Mouse (Mus musculus): Measurements from ENCODE around the gene Olfr1410. TPM values are rescaled to one million over a fixed set of nuclear protein-coding genes. Genes with fewer than 3 reads are reported as not detected.

Gene Olfr1410
- polyA plus RNA-seq, 1 experiment from 2014 or later: not detected

DNA sequence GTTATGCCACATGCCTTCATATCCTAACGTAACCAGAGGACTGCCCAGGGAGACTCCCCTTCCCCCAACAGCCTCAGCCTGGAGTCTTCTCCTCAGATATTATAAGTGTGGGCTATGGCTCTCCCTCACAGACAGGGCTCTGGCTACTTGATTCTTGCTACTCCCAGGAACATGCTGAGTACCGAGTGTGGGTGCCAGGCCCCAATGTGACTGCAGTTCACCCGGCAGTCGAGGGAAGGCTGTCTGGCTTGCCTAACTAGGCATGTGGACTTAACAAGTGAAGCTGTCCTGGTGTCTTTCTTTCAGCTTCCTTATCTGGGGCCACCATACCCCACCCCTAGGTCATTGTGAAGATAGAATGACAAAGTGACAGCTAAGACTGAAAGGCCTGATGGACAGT, 38.1 kb downstream of the Olfr1410 start:
- DNase-seq (ENCODE audit: low spot score): no peak
- Histone ChIP-seq H3K27ac (replicated peaks) (no peak overlapping the region), H3K36me3 (replicated peaks) (peaks cover 16% of the 10 kb centered on the region), H3K4me1 (peaks cover 35% of the 10 kb centered on the region), H3K4me3 (no peak overlapping the region), H3K9me3 (no peaks in the 10 kb centered on the region), H3K27me3 (replicated peaks; ENCODE audit: low read depth, poor library complexity, severe bottlenecking) (peaks cover 9% of the 10 kb centered on the region)
- 89% methylated on average over 4 of the region's 4 CpGs for WGBS

DNA sequence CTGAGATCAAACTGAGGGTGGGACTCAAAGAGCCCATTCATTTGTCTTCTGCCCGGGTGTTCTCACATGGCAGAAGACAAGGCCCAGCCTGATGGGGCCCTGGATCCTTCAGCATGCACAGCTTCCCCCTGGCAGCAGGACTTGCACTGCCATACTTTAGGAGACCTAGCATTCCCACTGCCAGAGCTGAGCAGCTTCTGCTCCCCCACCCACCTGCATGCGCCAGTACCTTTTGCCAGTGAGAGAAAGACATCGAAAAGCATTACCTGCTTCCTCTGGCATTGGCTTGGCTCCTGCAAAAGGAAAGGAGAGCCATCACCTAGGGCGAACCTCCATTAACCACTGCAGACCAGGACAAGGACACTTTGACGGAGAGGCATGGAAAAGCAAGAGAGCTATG, 39.3 kb downstream of the Olfr1410 start:
- H3K9me3 ChIP-seq: no peaks in the 10 kb centered on the region
- H3K27ac ChIP-seq (replicated peaks): no peak overlapping the region
- peaks cover 9% of the 10 kb centered on the region for H3K27me3 ChIP-seq (replicated peaks; ENCODE audit: low read depth, poor library complexity, severe bottlenecking)
- H3K4me3 ChIP-seq: no peak overlapping the region
- peaks cover 33% of the 10 kb centered on the region for H3K4me1 ChIP-seq
- no peak for DNase-seq (ENCODE audit: low spot score)
- H3K36me3 ChIP-seq (replicated peaks): peaks cover 3% of the 10 kb centered on the region
- WGBS: 74% methylated on average over 5 of the region's 5 CpGs

DNA sequence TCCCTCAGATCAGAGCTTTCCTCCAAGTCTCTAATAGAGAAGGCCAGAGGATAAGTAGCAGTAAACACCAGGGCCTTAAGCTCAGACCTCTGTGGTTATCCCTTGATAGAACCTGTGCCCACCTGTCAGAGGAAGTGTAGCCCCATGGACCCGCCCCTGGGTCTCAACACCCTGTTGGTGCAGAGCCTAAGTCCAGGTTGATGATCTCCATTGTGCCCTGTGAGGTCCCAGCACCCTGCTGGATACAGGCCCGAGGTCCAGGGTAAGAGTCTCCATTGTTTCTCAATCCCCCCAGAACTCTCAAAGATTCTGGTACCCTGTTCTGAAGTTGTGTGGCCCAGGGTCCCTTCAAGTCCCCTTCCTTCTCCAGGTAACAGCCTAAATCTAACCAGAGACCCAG, 40.5 kb downstream of the Olfr1410 start:
- Histone ChIP-seq H3K9me3 (no peaks in the 10 kb centered on the region), H3K4me1 (peaks cover 25% of the 10 kb centered on the region), H3K36me3 (replicated peaks) (no peaks in the 10 kb centered on the region), H3K27me3 (replicated peaks; ENCODE audit: low read depth, poor library complexity, severe bottlenecking) (peaks cover 11% of the 10 kb centered on the region), H3K27ac (replicated peaks) (no peak overlapping the region), H3K4me3 (no peak overlapping the region)
- WGBS: 61% methylated on average over 2 of the region's 2 CpGs
- no peak for DNase-seq (ENCODE audit: low spot score)

DNA sequence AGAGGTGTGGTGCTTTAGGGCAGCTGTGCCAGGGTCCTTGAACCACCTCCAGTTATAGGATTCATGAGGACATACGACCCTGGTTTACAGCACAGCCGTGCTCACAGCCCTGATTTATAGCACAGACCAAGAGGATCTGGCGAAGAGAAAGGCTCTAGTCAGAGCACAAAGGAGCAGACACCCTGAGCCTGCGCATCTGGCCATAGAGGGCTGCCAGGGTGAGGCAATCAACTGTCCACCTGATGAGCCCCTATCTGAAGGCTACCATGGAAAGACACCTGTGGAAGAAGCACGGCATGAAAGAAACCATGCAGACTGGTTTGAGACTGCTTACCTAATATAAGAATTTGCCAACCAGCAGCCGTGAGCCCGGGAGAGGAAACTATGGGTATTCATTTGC, 41.0 kb downstream of the Olfr1410 start:
- no peak for DNase-seq (ENCODE audit: low spot score)
- H3K4me1 ChIP-seq: peaks cover 23% of the 10 kb centered on the region
- no peaks in the 10 kb centered on the region for H3K36me3 ChIP-seq (replicated peaks)
- no peaks in the 10 kb centered on the region for H3K9me3 ChIP-seq
- H3K27me3 ChIP-seq (replicated peaks; ENCODE audit: low read depth, poor library complexity, severe bottlenecking): peaks cover 14% of the 10 kb centered on the region
- no peak overlapping the region for H3K4me3 ChIP-seq
- no peak overlapping the region for H3K27ac ChIP-seq (replicated peaks)
- WGBS: 85% methylated on average over 7 of the region's 7 CpGs

DNA sequence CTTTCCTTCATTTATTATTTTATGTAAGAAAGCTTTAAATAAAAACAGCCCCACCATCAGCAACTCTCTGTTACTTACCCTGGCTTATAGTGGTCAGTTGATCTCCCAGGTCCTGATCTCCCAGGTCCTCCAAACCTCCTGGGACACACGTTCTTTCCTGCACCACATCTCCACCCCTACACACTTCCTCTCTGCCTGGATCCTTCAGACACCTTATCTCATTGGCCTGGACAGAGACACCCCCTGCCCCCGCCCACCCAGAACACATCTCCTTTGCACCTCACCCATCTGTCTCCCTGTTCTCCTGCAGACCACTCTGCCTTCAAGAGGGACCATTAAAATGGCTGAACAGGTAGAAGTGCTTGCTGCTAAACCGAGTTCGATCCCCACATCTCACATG, 41.4 kb downstream of the Olfr1410 start:
- DNase-seq (ENCODE audit: low spot score): no peak
- H3K4me3 ChIP-seq: no peak overlapping the region
- no peak overlapping the region for H3K27ac ChIP-seq (replicated peaks)
- H3K36me3 ChIP-seq (replicated peaks): no peaks in the 10 kb centered on the region
- H3K27me3 ChIP-seq (replicated peaks; ENCODE audit: low read depth, poor library complexity, severe bottlenecking): peaks cover 14% of the 10 kb centered on the region
- H3K4me1 ChIP-seq: peaks cover 22% of the 10 kb centered on the region
- H3K9me3 ChIP-seq: no peaks in the 10 kb centered on the region
- WGBS: 72% methylated on average over 4 of the region's 4 CpGs

DNA sequence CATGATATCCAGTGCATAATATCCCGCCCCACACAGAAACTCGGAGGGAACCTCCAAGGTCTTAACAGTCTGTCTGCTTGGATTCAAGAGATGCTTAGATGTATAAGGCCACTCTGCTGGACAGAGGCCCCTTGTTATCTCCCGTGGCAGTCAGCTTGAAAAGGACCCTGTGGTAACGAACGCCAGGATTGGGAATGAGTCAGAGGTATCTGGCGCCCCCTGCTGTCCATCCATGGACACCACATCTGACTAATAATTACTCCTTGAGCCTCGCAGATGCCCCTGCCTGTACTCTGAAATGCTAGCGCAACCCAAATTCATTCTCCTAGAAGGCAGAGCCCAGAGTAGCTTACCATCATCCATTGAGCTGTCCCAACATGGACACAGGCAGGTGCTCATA, 42.2 kb downstream of the Olfr1410 start:
- Histone ChIP-seq H3K27ac (replicated peaks) (no peak overlapping the region), H3K4me3 (no peak overlapping the region), H3K4me1 (peaks cover 15% of the 10 kb centered on the region), H3K36me3 (replicated peaks) (no peaks in the 10 kb centered on the region), H3K9me3 (no peaks in the 10 kb centered on the region), H3K27me3 (replicated peaks; ENCODE audit: low read depth, poor library complexity, severe bottlenecking) (peaks cover 14% of the 10 kb centered on the region)
- WGBS: 6% methylated on average over 8 of the region's 8 CpGs
- peak; percentile 89 for DNase-seq (ENCODE audit: low spot score)

DNA sequence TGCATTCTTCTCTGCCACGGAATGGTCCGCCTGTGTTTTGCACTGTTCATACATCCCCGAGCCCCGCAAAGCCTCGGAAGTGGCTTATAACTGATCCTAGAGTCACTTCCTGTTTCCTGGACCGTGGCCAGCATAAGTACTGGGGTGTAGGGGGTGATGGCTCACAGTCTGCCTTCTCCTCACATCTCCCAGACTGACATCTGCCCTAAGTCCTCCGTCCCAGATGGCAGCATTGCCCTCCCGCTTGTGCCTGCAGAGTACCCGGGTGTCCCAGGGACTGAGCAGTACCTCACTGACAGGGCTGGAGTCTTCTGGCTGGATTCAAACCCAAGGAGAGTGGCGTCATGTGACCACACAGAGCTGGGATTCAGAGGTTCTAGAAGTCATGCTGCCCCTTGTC, 42.6 kb downstream of the Olfr1410 start:
- H3K27me3 ChIP-seq (replicated peaks; ENCODE audit: low read depth, poor library complexity, severe bottlenecking): peaks cover 14% of the 10 kb centered on the region
- peaks cover 12% of the 10 kb centered on the region for H3K4me1 ChIP-seq
- no peaks in the 10 kb centered on the region for H3K36me3 ChIP-seq (replicated peaks)
- H3K27ac ChIP-seq (replicated peaks): no peak overlapping the region; the same call in 1 of the 2 replicates
- WGBS: 52% methylated on average over 10 of the region's 10 CpGs
- H3K9me3 ChIP-seq: no peaks in the 10 kb centered on the region
- H3K4me3 ChIP-seq: no peak overlapping the region
- DNase-seq (ENCODE audit: low spot score): no peak

DNA sequence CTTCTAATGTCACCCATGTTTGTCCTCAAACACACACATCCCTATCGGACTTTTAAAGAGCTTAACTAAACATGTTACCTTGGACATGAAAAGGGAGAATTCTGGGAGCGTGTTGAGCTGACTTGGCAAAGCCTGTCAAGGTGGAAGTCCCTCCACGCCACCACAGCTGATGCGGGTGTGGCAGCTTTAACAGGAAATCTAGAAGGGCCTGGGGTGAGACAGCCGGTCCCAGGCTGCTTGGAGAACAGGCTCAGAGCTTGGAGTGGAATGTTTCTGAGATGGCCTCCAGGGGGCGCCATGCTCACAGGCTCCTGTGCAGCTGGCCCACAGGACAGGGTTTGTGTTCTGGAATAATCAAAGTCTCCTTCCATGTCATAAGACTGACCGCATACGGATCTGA, 43.1 kb downstream of the Olfr1410 start, which contains the start of gene Otos:
TSS of gene Otos (minus strand) at position 169 of the 400 bp plus-strand sequence.
- H3K36me3 ChIP-seq (replicated peaks): no peaks in the 10 kb centered on the region
- H3K4me3 ChIP-seq: no peak within 1 kb of the TSS
- H3K4me1 ChIP-seq: peaks cover 12% of the 10 kb centered on the region
- no peak within 1 kb of the TSS; the same call in 1 of the 2 replicates for H3K27ac ChIP-seq (replicated peaks)
- H3K27me3 ChIP-seq (replicated peaks; ENCODE audit: low read depth, poor library complexity, severe bottlenecking): peaks cover 14% of the 10 kb centered on the region
- DNase-seq (ENCODE audit: low spot score): peak; percentile 84
- no peaks in the 10 kb centered on the region for H3K9me3 ChIP-seq
- 26% methylated on average over 8 of the region's 8 CpGs for WGBS

DNA sequence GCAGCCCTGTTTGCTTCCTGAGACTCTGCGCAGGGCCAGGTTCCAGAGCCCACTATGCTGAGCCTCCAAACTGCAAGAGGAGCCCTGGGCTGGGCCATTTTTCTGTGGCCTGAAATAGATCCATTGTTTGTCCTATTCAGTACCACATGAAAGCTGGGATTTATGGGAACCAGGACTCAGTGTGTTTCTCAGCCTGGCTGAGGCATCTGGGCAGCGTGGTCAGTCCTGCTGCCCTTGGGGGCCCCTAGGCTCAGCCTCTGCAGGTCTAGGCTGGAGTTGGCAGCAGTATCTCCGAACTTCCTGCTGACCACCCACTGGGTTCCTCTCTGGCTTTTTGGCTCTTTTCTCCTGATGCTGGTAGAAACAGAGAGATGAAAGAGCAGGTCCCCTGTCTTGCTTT, 45.9 kb downstream of the Olfr1410 start:
- no peak for DNase-seq (ENCODE audit: low spot score)
- no peak overlapping the region for H3K27ac ChIP-seq (replicated peaks)
- H3K9me3 ChIP-seq: no peaks in the 10 kb centered on the region
- WGBS: 71% methylated on average over 3 of the region's 3 CpGs
- no peak overlapping the region for H3K4me3 ChIP-seq
- H3K27me3 ChIP-seq (replicated peaks; ENCODE audit: low read depth, poor library complexity, severe bottlenecking): peaks cover 12% of the 10 kb centered on the region
- peaks cover 12% of the 10 kb centered on the region for H3K4me1 ChIP-seq
- H3K36me3 ChIP-seq (replicated peaks): no peaks in the 10 kb centered on the region

DNA sequence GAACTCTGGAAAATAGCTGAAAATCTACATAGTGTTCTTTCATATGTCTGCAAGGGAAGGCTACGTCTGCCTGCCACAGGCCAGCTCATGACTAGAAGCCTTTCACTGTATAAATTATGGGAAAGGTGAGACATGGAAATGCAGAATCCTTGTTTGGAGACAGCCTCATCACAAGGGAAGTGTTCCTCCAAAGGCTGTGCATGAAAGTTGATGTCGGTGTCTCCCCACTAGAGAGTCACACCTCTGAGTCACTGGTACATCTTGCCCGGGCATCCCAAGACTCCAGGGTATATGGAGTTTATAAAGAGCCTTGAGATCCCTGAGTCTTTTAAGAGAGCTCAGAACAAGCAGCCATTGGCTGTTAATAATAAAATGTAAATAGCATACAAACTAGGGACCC, 47.6 kb downstream of the Olfr1410 start:
- Histone ChIP-seq H3K4me1 (peaks cover 6% of the 10 kb centered on the region), H3K27me3 (replicated peaks; ENCODE audit: low read depth, poor library complexity, severe bottlenecking) (0 out of 2 replicates have a peak, but pooled peaks cover 5% of the 10 kb centered on the region), H3K4me3 (no peak overlapping the region), H3K9me3 (no peaks in the 10 kb centered on the region), H3K36me3 (replicated peaks) (no peaks in the 10 kb centered on the region), H3K27ac (replicated peaks) (no peak overlapping the region)
- no peak for DNase-seq (ENCODE audit: low spot score)
- WGBS: 88% methylated on average over 3 of the region's 3 CpGs

DNA sequence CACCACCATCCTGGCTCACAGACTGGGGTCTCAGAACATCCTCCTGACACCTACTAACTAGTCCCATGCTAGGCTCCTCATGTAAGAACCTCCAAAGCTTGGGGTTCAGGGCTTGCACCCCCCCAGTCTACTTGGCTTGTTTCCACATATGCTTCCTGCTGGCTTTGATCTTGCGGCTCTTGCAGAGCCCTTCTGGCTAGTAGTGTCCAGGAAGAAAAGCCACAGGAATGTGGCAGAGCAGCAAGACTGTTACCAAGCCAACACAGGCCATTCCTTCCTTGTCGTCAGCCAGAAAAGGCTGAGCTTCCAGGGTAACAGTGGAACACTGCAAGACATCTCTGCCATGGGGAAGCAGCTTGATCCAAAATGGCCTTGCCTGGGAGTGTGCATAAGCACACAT, 49.1 kb downstream of the Olfr1410 start:
- H3K4me1 ChIP-seq: 0 out of 2 replicates have a peak, but pooled peaks cover 4% of the 10 kb centered on the region
- no peak for DNase-seq (ENCODE audit: low spot score)
- no peak overlapping the region for H3K4me3 ChIP-seq
- no peak overlapping the region for H3K27ac ChIP-seq (replicated peaks)
- H3K27me3 ChIP-seq (replicated peaks; ENCODE audit: low read depth, poor library complexity, severe bottlenecking): 0 out of 2 replicates have a peak, but pooled peaks cover 10% of the 10 kb centered on the region
- H3K36me3 ChIP-seq (replicated peaks): no peaks in the 10 kb centered on the region
- H3K9me3 ChIP-seq: no peaks in the 10 kb centered on the region
- 73% methylated on average over 2 of the region's 2 CpGs for WGBS

DNA sequence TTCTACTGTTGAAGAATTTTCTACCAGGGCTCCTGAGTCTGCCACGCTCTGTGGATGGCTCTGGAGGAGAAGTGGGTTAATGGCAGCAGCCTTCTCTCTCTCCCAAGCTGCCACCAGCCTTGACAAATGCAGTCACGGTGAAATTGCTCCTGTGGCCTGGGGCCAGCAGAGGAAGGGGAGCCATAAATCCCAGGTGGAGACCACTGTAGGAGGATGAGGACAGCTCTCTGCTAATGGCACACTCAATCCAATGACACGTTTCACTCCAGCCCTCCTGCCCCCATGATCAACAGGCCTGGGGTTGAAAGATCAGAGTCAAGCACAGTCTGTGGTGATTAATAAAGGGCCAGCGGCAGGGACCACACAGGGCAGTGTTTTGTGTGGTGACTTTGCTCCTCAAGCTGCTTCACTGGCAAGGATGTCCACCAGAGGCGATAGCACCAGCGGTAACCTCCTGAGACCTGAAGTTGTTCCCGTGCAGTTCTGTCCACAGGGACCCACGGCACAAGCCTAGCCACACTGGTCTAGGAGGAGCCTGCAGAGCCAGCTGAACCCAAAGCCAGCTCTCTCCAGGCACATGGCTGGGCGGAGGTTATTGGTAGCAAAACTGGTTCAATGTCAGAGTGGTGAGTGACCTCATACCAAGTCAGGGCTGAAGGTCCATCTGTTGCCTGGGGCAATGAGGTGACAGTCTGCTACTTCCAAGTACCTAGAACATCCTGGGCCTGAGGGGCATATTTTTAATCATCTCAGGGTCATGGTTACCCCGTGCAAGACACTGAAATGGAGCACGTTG, 51.6 kb downstream of the Olfr1410 start:
- Histone ChIP-seq H3K36me3 (replicated peaks) (no peaks in the 10 kb centered on the region), H3K27me3 (replicated peaks; ENCODE audit: low read depth, poor library complexity, severe bottlenecking) (0 out of 2 replicates have a peak, but pooled peaks cover 6% of the 10 kb centered on the region), H3K4me1 (no peaks in the 10 kb centered on the region), H3K4me3 (no peak overlapping the region), H3K9me3 (no peaks in the 10 kb centered on the region), H3K27ac (replicated peaks) (no peak overlapping the region)
- 83% methylated on average over 11 of the region's 11 CpGs for WGBS
- no peak for DNase-seq (ENCODE audit: low spot score)

DNA sequence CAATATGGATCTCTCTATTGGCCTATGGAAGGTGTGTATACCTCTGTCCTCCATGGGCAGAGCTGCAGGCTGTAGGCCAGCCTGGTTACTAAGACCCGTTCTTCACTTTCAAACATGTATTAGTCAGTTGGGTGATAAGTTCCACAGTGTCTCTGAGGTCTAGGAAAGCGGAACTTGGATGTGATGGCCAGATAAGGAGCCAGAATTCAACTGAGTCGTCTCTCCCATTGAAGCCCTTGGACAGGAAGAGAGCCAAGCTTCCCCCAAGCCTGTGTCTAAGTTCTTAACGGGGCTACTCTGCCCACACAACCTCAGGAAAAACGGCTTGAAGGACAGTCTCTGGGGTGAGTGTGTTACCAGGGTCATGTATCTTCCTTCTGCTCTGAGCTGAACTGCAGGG, 53.8 kb downstream of the Olfr1410 start:
- H3K36me3 ChIP-seq (replicated peaks): no peaks in the 10 kb centered on the region
- H3K27me3 ChIP-seq (replicated peaks; ENCODE audit: low read depth, poor library complexity, severe bottlenecking): 0 out of 2 replicates have a peak, but pooled peaks cover 6% of the 10 kb centered on the region
- no peak overlapping the region for H3K27ac ChIP-seq (replicated peaks)
- DNase-seq (ENCODE audit: low spot score): no peak
- no peak overlapping the region for H3K4me3 ChIP-seq
- H3K4me1 ChIP-seq: no peaks in the 10 kb centered on the region
- H3K9me3 ChIP-seq: no peaks in the 10 kb centered on the region
- WGBS: 72% methylated on average over 5 of the region's 5 CpGs
